Mouse (Mus musculus) gastrocnemius, adult 8-10 months (tissue): ENCODE data around the gene Jup. TPM values are rescaled to one million over a fixed set of nuclear protein-coding genes. Genes with fewer than 3 reads are reported as not detected.
"Not testable (repeated sequence)": the region's sequence is repeated elsewhere in the genome, so short reads cannot be mapped to it uniquely, and the experiment has no call there.

Source experiments
- DNase-seq, 2 experiments: peaks; one replicate each; pipeline ENCODE4 v3.0.0; 2022; ENCODE audit warnings: low spot score in 2 of 2
- total RNA-seq, 4 experiments: library from RNA; stranded (reverse); gene quantifications; 2 replicates each; pipeline ENCODE4 v1.2.4; 2022

Gene Jup
- total RNA-seq, 4 experiments from 2014 or later: 52.8 to 86.6 (median 56.6) TPM

DNA sequence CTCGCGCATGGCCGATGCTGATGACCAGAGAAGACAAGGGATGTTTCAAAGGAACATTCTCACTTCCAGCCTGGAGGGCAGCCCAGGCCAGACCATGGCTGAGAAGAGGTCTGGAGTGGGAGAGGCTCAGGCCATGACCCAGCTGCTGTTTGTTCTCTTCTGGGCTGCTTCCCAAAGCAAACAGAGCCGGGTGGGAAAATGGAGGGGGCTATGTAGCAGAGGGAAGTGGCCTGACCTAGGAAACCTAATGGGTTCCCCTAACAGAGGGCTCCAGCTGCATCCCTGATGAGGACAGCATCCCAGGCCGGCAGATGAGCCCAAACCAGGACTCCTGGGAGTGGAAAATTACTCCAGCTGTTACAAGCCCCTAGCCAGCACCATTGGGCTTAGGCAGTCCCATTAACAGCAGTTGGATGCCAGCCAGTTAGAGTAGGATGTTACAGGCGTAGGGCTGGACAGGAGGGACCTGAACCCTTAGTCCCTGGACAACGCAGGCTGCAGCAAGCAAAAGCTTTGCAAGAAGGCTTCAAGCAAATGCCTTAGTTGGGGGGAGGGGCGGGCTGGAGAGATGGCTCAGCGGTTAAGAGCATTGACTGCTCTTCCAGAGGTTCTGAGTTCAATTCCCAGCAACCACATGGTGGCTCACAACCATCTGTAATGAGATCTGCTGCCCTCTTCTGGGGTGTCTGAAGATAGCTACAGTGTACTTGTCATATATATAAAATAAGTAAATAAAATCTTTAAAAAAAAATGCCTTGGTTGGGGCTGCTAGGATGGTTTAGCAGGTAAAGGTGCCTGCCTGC, 6.3 kb downstream of the Jup start:
- DNase-seq: peak; percentile 68 to 80

DNA sequence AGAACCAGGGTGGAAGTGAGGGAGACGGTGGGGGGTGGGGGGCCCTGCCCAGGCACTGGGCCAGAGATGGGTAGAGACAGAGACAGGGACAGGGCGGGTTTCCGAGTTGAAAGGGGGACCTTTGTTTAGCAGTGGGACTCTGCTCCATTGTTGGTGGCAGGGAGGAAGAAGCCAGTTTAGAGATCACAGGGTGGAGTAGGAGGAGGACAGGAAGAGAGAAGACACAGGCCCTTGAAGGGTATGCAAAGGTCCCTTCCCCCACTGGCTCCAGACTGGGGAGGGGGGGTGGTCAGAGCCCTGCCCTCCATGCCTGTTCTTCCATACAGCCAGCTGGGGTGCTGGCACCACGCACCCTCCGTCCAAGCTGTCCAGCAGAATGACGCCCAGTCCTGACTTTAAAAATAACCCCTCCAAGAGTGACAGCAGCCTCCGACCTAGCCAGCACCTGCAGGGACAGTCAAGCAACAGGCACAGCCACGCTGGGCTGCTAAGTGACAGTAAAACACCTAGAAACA, 7.6 kb downstream of the Jup start:
- peak; percentile 74 to 82 for DNase-seq

DNA sequence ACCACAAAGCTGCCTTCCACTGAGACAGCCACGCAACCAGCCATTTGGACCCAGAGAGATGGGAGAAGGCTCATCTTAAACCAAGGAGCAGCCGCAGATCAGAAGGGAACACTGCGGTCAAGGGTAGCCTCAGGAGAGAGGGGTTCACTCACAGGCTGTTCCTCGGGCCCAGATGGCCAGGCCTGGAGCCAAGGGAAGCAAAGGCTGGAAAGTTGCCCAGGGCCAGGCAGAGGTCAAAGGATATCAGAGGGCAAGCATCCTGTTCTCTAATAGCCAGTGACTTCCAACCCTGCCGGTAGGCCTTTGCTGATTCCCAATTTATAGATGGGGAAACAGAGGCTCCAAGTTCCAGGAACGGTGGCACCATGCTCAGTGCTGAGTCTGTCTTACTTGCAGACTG, 9.0 kb downstream of the Jup start:
- peak; percentile 78 to 79 for DNase-seq

DNA sequence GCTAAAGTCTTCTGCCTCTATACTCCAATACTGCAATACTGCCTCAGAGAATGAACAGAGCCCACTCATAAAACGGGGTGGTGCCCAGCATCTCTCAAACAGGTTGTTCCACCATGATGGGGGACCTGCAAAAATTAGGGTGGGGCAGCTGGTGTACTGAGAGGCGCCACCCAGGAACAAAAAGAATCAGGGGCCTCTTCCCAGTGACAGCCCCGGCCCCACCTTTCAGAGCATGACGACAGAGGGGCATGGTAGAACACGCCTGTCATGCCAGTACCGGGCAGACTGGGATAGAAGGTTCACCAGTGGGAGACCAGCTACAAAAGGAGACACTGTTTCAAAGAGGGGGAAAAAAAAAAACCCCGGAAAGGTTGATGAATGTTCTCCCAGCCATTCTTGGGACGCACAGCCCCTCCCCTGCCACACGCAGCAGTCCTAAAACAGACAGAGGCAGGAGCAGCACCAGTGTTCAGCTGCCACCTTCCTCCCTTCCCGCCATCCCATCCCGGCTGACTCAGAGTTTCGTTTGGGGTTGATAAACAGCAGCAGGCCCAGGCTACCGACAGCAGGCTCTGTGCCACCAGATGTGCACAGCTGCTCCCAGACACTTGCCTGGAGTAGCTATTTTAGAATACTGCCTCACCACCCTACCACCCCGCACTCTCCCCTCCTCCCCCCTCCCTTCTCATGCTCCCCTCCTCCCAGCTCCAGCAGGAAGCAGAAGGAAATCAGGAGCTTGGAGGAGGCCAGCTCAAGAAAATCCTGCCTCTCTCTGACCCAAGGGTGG, 9.8 kb downstream of the Jup start:
- DNase-seq: peak in 1 of 2 experiments; percentile 72

DNA sequence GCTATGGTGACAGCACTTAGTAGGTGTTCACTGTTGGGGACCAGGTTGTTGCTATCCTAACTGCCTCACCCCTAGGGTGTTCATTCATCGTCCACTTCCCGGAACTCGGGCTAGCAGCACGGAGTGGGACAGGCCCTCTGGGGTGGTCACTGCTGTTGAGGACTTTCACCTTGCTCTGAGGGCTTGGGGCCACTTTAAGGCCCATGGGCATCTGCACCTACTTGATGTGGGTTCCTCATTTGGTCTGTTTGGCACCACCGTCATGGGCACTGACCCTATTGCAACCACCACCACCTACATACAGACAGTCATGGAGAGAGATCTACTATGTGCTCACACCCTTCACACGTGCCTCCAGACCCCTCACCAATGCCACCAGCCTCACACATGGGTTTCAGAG, 10.5 kb downstream of the Jup start:
- DNase-seq: no peak

DNA sequence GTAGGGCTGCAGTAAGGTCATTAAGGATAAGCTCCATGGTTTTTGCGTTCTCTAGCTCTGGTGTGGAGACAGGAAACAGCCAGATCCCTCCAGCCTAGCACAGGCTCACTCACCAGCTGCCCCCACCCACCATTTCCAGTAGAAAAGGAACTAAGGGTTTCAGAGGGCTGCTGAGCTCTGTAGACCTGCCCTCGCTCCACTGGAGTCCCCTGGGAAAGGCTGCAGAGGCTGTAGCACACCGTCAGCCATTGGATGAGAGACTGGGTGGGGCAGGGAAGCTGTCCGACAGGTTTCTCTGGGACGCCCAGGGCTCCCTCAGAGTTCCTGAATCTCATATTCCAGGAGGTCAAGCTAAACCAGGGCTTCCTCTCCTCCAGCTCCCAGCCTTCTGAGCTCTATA, 11.0 kb downstream of the Jup start:
- no peak for DNase-seq

DNA sequence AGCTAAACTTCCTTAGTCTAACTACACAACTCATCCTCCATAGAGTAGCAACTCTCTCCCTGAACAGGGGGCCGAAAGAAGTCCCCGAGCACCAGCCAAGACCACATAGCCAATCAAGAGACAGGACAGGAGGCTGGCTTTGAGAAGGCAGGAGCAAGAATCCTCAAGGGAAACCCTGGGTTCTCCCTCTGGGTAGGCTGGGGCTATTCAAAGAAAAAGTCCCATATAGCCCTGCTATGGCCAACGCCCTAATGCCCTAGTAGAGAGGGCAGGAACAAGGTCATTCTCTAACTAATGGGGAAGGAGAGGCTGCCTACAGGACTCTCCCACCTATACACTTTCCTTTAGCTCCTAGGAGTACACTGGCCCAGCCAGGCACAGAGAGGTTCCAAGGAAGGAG, 12.5 kb downstream of the Jup start:
- no peak for DNase-seq

DNA sequence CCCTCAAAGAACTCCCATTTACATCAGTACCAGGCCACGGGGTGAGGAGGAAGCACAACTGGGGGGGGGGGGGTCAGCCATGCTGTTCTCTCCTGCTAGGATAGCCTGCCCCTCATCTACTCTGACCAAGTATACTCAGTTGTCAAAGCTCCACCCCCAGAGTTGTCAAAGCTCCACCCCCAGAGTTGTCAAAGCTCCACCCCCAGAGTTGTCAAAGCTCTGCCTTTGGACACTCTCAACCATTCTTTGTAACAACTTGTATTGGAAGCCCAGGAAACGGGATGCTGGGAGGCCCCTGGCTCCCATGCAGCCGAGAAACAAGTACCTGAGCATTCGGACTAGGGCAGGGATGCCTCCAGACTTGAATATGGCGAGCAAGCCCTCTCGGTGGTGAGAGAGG, 14.9 kb downstream of the Jup start:
- DNase-seq: no peak

DNA sequence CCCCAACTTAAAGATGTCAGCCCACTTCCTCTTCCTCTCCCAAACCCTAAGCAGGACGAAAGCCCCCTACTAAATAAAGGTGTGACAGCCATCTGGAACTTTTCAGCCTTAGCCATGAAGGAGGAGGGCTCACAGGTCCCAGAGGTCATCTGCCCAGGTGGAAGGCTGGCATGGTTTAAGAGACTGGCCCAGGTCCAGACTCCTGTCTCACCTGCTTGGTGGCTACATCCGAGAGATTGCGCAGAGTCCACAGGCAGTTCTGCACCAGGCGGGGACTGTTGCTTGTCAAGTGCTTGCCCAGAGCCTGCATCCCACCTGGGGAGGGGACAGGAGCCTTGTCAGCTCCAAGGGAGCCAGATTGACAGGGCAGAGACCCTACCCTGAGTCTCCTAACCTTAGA, 18.3 kb downstream of the Jup start:
- DNase-seq: no peak

DNA sequence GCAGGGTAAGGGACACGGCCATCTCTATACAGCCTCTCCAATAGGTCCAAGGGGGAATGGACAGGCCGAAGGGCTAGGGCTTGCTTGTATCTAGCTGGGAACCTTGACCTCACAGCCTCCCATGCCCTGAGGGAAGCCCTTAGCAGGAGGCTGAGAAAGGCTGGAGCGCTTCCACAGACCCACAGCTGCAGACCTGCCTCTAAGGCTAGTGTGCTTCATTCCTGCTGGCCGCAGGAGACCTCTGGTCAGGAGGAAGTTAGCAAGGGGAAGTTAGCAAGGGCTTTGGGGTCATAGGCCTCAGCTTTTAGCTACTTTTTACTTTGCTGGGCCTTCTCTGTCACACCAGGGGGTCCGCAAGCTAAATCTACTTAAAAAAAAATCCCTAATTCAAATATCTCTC, 19.1 kb downstream of the Jup start:
- no peak for DNase-seq

DNA sequence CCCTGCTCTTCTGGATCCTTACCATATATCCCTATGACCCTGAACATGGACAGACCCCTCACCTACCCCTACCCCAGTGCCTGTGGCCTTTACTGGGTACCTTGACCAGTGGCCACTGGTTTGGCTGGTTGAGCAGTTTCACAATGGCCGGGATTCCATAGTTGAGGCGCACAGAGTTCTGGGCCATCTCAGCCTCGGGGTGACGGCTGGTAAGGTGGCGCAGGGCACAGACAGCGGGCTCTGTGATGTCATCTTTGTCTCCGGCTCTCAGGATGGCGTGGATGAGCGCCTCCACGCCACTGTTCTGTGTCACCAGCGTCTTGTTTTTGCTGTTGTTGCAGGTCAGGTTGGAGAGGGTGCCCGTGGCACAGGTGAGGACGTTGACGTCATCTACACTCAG, 19.6 kb downstream of the Jup start:
- DNase-seq: no peak

DNA sequence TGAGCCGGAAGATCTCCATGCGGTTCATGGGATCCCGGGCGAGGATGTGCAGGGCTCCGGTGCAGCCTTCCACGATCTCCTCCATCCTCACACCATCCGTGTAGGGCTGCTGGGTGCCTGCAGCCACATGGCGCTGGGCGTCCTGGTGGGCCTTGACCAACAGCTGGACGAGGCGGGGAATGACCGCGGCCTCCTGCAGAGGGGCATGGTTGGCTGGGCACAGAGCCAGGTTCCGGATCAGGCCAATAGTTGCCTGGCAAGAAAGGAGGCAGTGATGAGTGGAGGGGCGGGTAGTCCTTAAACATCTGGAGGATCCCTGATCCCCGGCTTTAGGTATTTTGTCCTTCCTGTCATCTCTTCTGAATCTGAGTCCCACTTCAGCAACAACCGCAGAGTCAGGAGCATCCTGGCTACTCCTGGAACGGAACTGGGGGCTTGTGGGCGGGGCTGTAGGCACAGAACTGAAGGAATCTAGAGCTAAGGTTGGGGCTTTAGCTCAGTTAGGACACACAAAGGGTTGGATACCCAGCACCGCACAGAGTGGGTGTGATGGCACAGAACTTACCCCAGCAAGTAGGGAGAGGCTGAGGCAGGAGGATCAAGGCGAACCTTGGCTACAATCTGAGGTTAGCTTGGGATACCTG, 20.7 kb downstream of the Jup start:
- no peak for DNase-seq

DNA sequence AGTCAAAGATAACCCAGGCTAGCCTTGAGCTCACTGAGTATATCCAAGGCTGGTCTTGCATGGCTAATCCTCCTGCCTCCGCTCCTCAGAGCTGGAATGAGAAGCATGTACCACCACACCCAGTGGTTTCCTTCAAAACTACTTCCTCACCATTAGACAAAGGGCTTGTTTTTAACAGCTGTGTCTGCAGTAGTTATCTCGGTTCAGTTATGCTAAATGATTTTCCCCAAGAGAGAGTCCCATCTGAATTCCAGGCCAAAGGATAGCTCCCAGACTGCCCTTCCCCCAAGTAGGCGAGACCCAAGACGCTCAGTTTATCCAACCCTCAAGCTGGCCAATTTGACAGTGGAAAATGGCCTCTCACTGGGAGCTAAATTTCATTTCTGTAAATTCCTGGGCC, 21.6 kb downstream of the Jup start:
- no peak for DNase-seq

DNA sequence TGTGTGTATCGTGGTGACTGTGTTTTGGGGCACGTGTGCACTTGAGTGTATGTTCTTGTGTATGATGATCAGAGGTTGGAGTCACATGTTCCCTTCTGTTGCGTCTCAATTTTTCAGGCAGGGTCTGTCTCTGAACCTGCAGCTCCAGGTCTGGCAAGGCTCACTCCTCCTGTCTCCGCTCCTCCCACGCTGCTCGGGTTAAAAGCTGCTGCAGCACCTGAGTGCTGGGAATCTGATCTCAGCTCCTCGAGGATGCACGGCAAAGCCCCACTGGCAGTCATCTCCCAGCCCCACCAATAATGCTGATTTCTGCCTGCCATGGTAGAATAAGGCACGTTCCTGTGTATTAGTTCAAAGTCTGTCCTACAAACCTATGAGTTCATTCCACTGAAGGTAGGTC, 22.4 kb downstream of the Jup start:
- DNase-seq: no peak

DNA sequence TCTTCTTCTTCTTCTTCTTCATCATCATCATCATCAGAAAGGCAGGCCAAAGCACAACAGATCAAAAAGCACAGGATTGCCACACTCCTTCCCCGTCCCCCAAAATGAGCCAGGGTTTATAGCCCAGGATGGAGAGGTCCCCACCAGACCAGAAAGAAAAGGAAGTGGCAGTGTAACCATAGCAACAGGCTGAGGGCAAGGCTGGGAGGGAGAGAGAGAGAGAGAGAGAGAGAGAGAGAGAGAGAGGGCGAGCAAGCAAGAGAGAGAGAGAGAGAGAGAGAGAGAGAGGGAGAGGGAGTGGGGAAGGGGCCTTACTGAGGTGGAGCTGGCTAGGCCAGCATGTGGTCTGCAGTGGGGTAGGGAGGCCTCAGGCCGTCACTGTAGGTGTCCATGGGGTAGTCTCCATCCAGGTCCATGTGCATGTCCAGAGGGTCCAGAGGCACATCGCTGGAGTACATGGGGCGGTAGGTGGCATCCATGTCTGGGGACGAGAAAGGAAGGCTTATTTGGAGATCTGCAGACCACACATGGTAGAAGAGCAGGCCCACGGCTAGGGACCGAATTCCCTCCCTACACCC, 25.5 kb downstream of the Jup start:
- no peak for DNase-seq

DNA sequence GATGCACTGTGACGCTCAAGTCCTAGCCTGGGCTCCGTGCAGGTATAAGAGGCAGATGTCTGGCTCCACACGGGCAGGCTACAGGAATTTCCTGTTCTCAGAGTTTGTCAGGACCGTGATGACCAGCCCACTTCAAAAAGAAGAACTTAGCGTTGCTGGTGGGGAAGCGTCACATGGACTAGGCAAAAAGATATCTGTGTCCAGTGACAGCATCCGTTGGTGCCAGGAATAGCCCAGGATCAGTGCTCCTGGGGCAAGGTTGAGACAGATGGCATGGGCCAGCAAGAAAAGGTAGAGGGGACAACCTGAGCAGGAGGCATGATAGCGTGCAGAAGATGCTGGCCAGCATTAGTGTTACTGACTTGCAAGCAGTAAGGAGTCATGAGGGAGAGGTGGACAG, 27.7 kb downstream of the Jup start:
- no peak for DNase-seq

DNA sequence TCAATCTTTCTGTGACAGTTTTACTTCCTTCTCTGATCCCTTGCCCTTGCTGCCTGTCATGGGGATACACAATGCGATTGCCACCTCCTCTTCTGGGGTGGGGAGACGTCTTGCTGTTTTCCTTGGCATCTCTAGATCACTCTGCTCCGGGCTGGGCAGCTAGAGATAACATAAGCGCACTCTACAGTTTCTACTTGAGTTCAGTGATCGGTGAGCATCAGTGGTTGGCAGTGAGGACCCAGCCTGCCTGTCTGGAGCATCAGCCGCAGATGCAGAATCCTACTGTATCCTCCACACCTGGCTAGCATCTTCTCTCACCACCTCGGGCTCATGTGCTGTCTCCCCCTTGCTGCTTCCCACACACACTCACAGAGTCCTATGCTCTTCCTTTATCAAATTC, 28.4 kb downstream of the Jup start:
- no peak for DNase-seq

DNA sequence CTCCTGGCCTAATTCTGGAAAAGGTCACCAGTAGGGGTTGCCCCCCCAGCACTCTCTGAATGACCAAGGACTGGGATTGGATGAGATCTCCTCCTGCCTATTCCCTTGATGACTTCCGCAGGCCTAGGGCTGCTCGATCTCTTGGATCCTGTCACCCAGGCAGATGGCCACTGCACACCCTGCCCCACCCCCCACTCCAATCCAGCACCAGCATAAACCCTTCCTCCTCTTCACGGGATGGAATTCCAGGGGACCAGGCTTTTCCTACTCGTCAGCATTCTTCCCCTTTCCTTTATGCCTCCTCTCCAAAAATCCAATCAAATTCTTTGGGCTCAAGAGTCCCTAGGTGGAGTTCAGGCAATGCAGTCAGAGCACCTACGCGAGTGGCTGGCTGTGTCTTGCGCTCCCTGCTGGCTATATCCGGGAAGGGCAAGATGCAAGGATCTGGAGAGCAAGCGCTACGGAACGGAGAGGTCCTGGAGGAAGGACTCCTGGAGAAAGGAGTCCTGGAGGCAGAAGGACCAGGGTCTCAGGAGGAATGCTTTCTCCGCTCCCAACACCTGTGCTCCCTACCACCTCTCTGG, 34.5 kb downstream of the Jup start:
- DNase-seq: peak in 1 of 2 experiments; percentile 42

DNA sequence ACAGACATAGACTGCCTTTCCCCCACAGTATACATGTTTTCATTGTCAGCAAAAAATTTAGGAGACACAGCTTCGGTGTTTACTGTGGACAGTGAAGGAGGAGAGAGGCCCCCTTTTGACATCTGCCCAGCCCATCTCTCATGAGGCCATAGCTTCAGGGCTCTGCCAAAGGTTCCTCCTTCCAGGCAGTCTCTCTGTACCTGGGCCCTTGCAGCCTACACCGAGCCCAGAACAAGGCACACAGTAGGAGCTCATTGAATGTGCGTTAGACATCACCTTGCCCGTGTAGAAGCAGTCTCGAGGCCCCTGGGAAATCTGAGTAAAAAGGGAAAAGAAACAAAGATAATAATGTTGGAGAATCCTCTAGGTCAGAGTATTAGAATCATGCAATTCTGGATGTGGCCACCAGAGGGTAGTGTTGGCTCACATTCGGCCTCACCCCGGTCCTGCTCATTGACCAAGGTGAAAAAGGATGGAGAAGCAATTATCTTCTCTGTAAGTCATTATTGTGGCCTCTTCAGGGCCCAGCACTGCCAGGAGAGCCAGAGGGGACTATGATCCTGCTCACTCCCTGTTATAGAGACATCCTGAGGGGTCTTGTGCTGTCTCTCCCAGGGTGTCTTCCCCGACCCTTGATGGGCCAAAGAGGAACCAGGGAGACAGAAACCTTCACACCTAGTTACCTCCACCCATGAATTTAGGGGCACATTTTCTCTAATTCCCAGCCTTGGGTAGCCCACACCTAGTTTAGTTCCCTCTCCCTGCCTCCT, 35.2 kb downstream of the Jup start:
- peak; percentile 44 to 45 for DNase-seq

DNA sequence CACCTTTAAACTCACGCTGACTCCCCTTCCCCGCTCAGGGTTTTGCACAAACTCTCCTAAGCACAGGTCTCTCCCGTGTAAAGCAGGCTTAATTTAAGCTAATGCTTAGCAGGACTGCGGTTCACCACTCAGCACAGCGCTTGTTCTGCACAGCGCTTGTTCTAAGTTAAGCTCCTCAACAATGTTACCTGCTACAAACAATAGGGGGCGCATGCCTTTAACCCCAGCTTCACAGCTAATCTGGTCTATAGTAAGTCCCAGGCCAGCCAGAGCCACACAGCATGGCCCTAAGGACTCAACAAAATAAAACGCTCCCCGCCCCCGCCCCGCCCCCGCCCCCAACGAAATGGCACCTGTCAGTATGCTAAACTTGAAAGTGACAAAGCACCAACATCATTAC, 36.5 kb downstream of the Jup start:
- not testable (repeated sequence) for DNase-seq

DNA sequence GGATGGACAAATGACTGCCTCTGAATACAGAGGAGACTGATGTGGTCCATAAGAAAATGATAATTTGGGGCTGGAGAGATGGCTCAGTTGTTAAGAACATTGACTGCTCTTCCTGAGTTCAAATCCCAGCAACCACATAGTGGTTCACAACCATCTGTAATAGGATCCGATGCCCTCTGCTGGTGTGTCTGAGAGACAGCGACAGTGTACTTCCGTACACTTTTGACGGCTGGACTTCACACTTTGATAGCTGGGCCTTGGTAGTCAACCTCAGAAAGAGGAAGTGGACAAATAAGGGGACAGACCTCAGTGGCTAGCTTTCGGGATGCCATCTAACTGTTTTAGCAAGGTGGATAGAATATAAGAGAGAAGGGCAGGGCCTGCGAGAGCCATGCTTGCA, 37.4 kb downstream of the Jup start:
- no peak for DNase-seq
